Mouse (Mus musculus) layer of hippocampus, adult 2 months (tissue): ENCODE results near the gene Dagla. TPM values are rescaled to one million over a fixed set of nuclear protein-coding genes. Genes with fewer than 3 reads are reported as not detected.

ENCODE experiments used
- DNase-seq, 2 experiments: peaks; one replicate each; pipeline ENCODE4 v3.0.0; 2022; ENCODE audit warnings: low spot score in 2 of 2
- H3K27ac ChIP-seq: fragments of 200-600 bp; 2 replicates; pipeline ENCODE4 v1.8.1; 2022
- H3K4me3 ChIP-seq: fragments of 200-600 bp; 2 replicates; pipeline ENCODE4 v1.8.1; 2022; ENCODE audit warnings: mild to moderate bottlenecking
- CTCF ChIP-seq: fragments of 200-600 bp; conservative IDR thresholded peaks from 2 replicates; pipeline ENCODE4 v1.8.1; 2022; ENCODE audit warnings: antibody characterized with exemption, mild to moderate bottlenecking, moderate library complexity
- total RNA-seq, 2 experiments: library from RNA; stranded (reverse); gene quantifications; 2 replicates each; pipeline ENCODE4 v1.2.3; 2021

The Dagla gene
- total RNA-seq, 2 experiments from 2014 or later = 130 to 131 TPM

DNA sequence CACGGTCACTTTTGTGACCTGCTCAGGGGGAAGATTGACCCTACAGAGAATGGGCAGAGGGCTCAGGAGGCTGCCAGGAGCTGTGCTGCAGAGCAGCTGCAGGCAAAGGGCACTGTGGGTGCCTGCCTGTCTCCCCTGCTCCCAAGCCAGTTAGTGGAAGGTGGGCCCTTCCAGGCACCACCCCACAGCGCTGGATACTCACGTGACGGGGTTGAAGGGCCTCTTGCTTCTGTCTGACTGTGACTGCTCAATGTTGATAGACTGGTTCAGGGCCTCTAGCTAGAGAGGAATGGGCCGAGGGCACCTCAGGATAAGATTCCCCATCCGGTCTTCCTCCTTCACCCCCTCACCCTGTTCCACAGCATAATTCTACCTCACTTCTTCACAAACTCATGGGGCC lies 85.1 kb downstream of the Dagla start:
- no peak overlapping the region for H3K27ac ChIP-seq
- DNase-seq = no peak
- TF ChIP-seq CTCF = no peak
- H3K4me3 ChIP-seq = no peak overlapping the region

DNA sequence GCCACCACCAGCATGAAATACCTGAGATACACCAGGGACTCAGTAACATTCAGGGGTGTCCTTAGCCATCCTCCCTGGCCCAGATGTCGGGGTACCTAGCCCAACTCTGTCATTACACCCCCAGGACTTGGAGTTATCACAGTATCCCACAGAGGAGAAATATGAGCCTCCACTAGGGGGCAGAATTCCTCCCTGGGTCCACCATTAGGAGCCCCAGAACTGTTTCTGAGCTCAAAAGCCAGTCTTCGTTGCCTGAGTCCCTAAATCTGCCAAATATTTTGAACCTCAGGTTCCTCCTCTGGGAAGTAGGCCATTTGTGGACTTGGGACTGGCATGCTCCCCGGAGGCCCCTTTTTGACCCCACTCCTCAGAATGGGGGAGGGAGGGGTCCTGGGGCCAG lies 85.6 kb downstream of the Dagla start:
- peak; percentile 88 for TF ChIP-seq CTCF
- no peak overlapping the region for H3K27ac ChIP-seq
- DNase-seq = peak; percentile 49 to 74
- no peak overlapping the region for H3K4me3 ChIP-seq

DNA sequence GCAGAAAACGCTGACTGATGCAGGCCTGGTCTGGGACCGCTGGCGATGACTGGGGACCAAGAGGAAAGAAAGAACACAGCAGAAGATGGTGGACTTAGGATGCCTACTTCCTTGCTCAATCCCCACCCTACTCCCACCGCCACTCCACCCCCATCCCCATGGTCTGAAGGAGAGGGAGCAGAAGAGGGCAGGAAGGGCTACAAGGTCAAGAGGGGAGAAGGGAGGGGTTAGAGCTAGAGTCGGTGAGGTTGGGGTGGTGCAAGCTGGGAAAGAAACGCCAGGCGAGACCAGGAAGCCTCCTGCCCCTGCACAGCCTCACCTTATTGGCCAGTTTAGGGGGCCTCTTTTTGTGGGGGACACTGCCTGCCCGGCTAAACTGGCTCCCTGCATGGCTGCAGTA lies 88.6 kb downstream of the Dagla start:
- DNase-seq = no peak
- no peak for TF ChIP-seq CTCF
- Histone ChIP-seq H3K4me3 (no peak overlapping the region), H3K27ac (no peak overlapping the region)

- H3K4me3 ChIP-seq = no peak overlapping the region
- no peak overlapping the region for H3K27ac ChIP-seq
- no peak for DNase-seq
- TF ChIP-seq CTCF = no peak
Measured at GRCm38 (mm10) chr19:10213796-10214471, 90.7 kb downstream of the Dagla start.

DNA sequence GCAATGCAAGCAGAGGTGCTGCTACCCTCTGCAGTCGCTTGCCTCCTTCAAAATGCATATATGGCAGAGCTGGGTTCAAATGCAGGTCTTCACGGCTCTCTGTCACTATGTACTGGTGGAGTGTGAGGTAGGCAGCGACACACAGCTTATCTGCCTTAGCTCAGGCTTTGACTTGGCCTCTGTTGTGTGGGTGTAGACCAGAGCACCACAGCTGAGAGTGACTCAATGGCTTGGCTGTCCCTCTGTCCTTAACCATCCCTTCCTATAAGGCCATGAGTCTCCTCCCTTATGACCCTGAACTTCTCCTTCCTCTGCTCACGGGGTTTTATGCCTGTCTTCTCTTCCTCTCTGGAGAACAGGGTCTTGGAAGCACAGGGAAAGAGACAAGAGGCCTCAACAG lies 93.8 kb downstream of the Dagla start:
- Histone ChIP-seq H3K27ac (no peak overlapping the region), H3K4me3 (no peak overlapping the region)
- no peak for TF ChIP-seq CTCF
- DNase-seq = no peak

DNA sequence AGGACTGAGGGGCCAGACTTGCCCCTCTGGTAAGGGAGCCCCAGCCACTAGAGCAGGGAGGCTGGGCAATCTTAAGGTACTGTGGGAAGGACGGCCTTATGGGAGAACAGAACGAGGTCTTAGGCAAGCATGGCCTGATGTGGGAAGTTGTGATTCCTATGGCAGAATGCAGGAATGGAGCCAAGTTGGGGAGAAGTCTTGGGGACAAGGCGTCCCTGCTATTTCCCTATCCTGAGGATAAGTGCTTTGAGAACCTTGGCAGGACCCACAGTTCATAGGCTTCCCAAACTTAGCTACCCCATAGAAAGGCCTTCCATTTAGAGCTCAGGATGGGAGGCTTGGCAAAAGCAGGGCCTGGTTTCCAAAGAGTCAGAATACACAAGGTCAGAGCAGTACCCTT lies 95.8 kb downstream of the Dagla start:
- TF ChIP-seq CTCF = no peak
- H3K4me3 ChIP-seq = no peak overlapping the region
- no peak overlapping the region for H3K27ac ChIP-seq
- no peak for DNase-seq

- DNase-seq = no peak
- TF ChIP-seq CTCF = no peak
- Histone ChIP-seq H3K4me3 (peak overlapping the region; percentile 99), H3K27ac (peak overlapping the region; percentile 66)
Measured at GRCm38 (mm10) chr19:10205051-10205450, 99.6 kb downstream of the Dagla start.

DNA sequence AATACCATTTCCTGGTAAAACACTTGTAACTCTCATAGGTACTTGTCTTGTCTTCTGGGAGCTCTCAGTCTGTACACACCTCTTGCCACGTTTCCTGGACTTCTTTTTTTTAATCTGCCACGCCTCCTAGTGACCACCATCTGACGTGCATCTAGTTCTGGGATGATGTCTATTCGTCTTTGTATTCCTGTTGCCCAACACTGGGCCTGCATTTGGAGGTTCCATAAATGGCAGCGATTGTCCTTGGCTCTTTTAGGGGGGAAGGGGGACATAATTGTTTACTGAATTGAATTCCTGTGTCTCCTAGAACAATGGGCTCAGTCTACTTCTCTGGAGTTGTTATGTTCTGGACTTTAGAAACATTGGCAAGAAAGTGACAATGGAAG lies 100.1 kb downstream of the Dagla start:
- peak overlapping the region; percentile 100 for H3K27ac ChIP-seq

GRCm38 (mm10) chr19:10203848-10204615 lies 100.6 kb downstream of the Dagla start, which contains the start of the genes Tmem258 and Fen1:
Gene Tmem258, plus strand, starts transcription at chr19:10204014.
Gene Fen1, minus strand, starts transcription at chr19:10204169.
- DNase-seq = peak; percentile 89 to 92
- Histone ChIP-seq H3K4me3 (peak within 1 kb of the TSS; percentile 99), H3K27ac (peak within 1 kb of the TSS; percentile 100)
- TF ChIP-seq CTCF = no peak

More for the DNA sequence above, 100.1 kb downstream of the Dagla start:
- H3K4me3 ChIP-seq = peak overlapping the region; percentile 99
- peak; percentile 57 for TF ChIP-seq CTCF
- DNase-seq = peak in 1 of 2 experiments; percentile 56

- peak overlapping the region; percentile 99 for H3K4me3 ChIP-seq
- no peak for TF ChIP-seq CTCF
- peak overlapping the region; percentile 100 for H3K27ac ChIP-seq
- no peak for DNase-seq
Measured at GRCm38 (mm10) chr19:10203146-10203847, 101.4 kb downstream of the Dagla start.

GRCm38 (mm10) chr19:10198723-10199122 lies 106.0 kb downstream of the Dagla start:
- H3K27ac ChIP-seq = no peak overlapping the region
- DNase-seq = peak; percentile 62 to 84
- H3K4me3 ChIP-seq = no peak overlapping the region
- TF ChIP-seq CTCF = peak; percentile 95

DNA sequence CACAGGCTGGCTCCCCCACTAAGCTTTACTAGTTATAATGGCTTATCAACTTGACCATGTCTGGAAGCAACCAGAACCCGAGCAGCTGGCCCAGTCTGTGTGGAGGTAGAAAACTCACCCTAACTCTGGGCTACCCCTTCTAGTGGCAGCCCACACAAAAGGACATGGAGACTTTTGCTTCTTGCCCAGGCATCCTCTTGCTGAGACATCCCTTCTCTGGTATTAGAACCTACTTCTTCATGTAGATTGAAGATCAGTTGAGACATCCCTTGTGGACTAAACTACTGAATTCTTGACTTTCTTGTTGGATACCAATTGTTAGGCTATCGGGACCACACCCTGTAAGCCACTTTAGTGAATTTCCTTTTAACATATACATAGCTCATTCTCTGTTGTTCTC lies 106.4 kb downstream of the Dagla start:
- Histone ChIP-seq H3K4me3 (no peak overlapping the region), H3K27ac (no peak overlapping the region)
- no peak for DNase-seq
- TF ChIP-seq CTCF = no peak

GRCm38 (mm10) chr19:10197130-10197529 lies 107.5 kb downstream of the Dagla start:
- Histone ChIP-seq H3K27ac (no peak overlapping the region), H3K4me3 (no peak overlapping the region)
- DNase-seq = no peak
- no peak for TF ChIP-seq CTCF

Other genes with a start within 250 kb of the Dagla start
- gene Fads2, start 203.1 kb downstream of the Dagla start, total RNA-seq = 100 to 1,000 TPM; 147 to 152 TPM
- 100 to 1,000 TPM; 191 to 198 TPM for gene Fads1, start 122.0 kb downstream of the Dagla start, total RNA-seq
- 10 to 100 TPM; 74.0 to 79.7 TPM for gene Tmem258, start 100.9 kb downstream of the Dagla start, total RNA-seq
- gene Fen1, start 100.7 kb downstream of the Dagla start, total RNA-seq = 10 to 100 TPM in 1 of 2 experiments, 1 to 10 TPM in 1; 9.6 to 12.2 TPM
- gene Myrf, start 64.1 kb downstream of the Dagla start, total RNA-seq = 10 to 100 TPM; 27.0 to 27.8 TPM
- gene Syt7, start 84.2 kb upstream of the Dagla start, total RNA-seq = 100 to 1,000 TPM; 315 to 321 TPM
- gene Lrrc10b, start 152.6 kb upstream of the Dagla start, total RNA-seq = 10 to 100 TPM; 83.9 to 84.6 TPM
- 1 to 10 TPM; 2.4 to 3.0 TPM for gene Ppp1r32, start 178.1 kb upstream of the Dagla start, total RNA-seq
- gene Cpsf7, start 220.4 kb upstream of the Dagla start, total RNA-seq = 10 to 100 TPM; 80.9 to 81.7 TPM
- gene Sdhaf2, start 221.3 kb upstream of the Dagla start, total RNA-seq = 10 to 100 TPM; 53.4 to 63.0 TPM